Mouse (Mus musculus): ENCODE measurements around the gene Esr2. TPM values are rescaled to one million over a fixed set of nuclear protein-coding genes. Genes with fewer than 3 reads are reported as not detected.

The Esr2 gene
- polyA plus RNA-seq, 1 experiment from 2014 or later = 0.51 TPM

DNA sequence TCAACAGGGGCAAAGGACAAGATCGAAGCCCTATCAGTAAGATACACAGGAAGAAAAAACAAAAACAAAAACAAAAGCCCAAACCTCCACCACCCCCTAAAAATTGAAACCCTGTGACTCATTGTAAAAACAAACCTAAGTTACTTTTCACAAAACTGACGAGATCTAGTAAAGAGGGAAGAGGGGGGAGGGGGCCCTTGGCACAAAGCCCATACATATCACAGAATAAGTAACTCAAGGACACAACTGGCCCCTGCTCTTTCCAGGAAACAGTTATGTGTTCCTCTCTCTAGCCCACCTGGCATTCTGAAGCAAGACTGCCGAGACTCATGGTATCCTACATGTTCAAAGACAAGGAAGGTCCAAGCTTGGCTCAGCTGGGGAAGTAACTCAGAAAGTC lies 48.8 kb downstream of the Esr2 start:
- 42% methylated on average over 3 of the region's 3 CpGs for WGBS
- Histone ChIP-seq H3K27me3 (ENCODE audit: insufficient read depth, low read length) (no peaks in the 10 kb centered on the region), H3K36me3 (ENCODE audit: insufficient read depth, low read length) (no peaks in the 10 kb centered on the region), H3K4me1 (ENCODE audit: insufficient read depth, low read length) (no peaks in the 10 kb centered on the region), H3K4me2 (replicated peaks; ENCODE audit: low read depth, low read length) (no peak overlapping the region), H3K4me3 (ENCODE audit: low read length) (no peak overlapping the region), H3K27ac (ENCODE audit: low read length) (no peak overlapping the region), H3K9me3 (ENCODE audit: low read length) (no peaks in the 10 kb centered on the region), H3K9ac (replicated peaks; ENCODE audit: low read length) (no peak overlapping the region)
- ATAC-seq (ENCODE audit: low FRiP score, low TSS enrichment) = no peak

DNA sequence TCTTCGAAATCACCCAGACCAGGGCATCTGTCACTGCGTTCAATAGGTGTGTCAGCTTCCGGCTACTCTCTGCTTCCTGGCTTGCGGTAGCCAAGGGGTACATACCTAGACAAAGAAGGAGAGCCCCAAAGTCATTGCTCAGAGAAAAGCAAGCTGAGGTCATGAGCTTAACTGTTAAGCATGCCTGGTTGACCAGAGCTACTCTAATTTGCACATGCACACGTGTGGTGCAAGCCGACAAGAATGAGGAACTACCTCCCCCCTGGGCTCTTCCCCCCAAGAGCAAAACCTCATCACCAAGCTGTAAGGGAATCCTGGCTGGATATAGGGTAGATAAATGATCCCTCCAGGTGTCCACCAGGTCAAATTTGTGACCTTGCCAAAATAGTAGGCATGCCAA lies 53.8 kb downstream of the Esr2 start:
- WGBS = 75% methylated on average over 6 of the region's 6 CpGs
- no peak overlapping the region for H3K27ac ChIP-seq (ENCODE audit: low read length)
- no peak overlapping the region for H3K4me2 ChIP-seq (replicated peaks; ENCODE audit: low read depth, low read length)
- no peaks in the 10 kb centered on the region for H3K27me3 ChIP-seq (ENCODE audit: insufficient read depth, low read length)
- no peak for ATAC-seq (ENCODE audit: low FRiP score, low TSS enrichment)
- H3K4me3 ChIP-seq (ENCODE audit: low read length) = no peak overlapping the region
- no peaks in the 10 kb centered on the region for H3K4me1 ChIP-seq (ENCODE audit: insufficient read depth, low read length)
- H3K36me3 ChIP-seq (ENCODE audit: insufficient read depth, low read length) = no peaks in the 10 kb centered on the region
- no peaks in the 10 kb centered on the region for H3K9me3 ChIP-seq (ENCODE audit: low read length)
- no peak overlapping the region for H3K9ac ChIP-seq (replicated peaks; ENCODE audit: low read length)

DNA sequence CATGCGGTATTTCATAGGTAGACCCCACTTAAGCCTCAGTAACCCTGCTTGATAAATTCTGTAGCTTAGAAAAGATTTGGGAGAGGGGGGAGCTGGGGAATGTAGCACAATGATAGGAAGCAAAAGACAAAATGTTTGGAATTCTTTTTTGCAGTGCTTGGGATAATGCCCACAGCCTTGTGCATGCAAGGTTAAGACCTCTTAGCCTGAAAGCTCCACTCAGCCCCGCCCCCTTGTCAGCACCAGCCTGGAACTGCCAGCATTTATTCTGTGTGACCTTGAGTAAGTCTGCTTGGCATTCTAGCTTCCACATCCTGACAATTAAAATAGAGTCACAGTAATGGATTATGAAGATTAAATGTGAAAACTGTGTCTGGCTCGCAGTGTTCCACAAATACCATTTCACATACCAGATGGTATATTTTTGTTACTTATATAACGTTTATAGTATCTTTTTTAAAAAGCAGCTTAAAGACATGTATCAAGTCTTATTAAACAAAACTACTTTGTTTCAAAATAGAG lies 59.4 kb downstream of the Esr2 start:
- no peak for ATAC-seq (ENCODE audit: low FRiP score, low TSS enrichment)
- 80% methylated on average over 4 of the region's 4 CpGs for WGBS

DNA sequence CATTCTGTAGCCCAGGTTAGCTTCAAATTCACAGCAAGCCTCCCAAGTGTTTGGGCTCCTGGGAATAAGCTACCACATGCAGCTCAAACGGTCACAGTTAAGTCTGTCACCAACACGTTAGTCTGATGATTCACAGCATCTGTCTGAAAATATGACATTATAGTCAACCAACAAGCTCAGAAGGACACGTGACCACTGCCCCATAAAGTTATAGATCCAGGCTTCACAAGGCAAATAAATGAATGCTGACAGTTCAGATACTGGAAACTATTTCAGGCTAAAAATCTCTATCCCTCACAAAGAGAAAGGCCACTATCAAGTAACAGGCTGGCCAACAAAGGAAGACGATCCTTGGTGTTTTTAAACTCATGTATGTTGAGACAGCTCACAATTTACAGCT lies 60.5 kb downstream of the Esr2 start:
- Histone ChIP-seq H3K9ac (replicated peaks; ENCODE audit: low read length) (no peak overlapping the region), H3K36me3 (ENCODE audit: insufficient read depth, low read length) (0 out of 2 replicates have a peak, but pooled peaks cover 2% of the 10 kb centered on the region), H3K4me1 (ENCODE audit: insufficient read depth, low read length) (no peaks in the 10 kb centered on the region), H3K27me3 (ENCODE audit: insufficient read depth, low read length) (no peaks in the 10 kb centered on the region), H3K27ac (ENCODE audit: low read length) (no peak overlapping the region), H3K4me3 (ENCODE audit: low read length) (no peak overlapping the region), H3K4me2 (replicated peaks; ENCODE audit: low read depth, low read length) (no peak overlapping the region), H3K9me3 (ENCODE audit: low read length) (no peaks in the 10 kb centered on the region)
- WGBS = 56% methylated on average over 4 of the region's 4 CpGs
- no peak for ATAC-seq (ENCODE audit: low FRiP score, low TSS enrichment)

More for the DNA sequence above, 59.4 kb downstream of the Esr2 start:
- no peaks in the 10 kb centered on the region for H3K9me3 ChIP-seq (ENCODE audit: low read length)
- no peak overlapping the region for H3K27ac ChIP-seq (ENCODE audit: low read length)
- no peak overlapping the region for H3K4me2 ChIP-seq (replicated peaks; ENCODE audit: low read depth, low read length)
- H3K27me3 ChIP-seq (ENCODE audit: insufficient read depth, low read length) = no peaks in the 10 kb centered on the region
- no peak overlapping the region for H3K9ac ChIP-seq (replicated peaks; ENCODE audit: low read length)
- H3K4me1 ChIP-seq (ENCODE audit: insufficient read depth, low read length) = no peaks in the 10 kb centered on the region
- no peaks in the 10 kb centered on the region for H3K36me3 ChIP-seq (ENCODE audit: insufficient read depth, low read length)
- H3K4me3 ChIP-seq (ENCODE audit: low read length) = no peak overlapping the region

DNA sequence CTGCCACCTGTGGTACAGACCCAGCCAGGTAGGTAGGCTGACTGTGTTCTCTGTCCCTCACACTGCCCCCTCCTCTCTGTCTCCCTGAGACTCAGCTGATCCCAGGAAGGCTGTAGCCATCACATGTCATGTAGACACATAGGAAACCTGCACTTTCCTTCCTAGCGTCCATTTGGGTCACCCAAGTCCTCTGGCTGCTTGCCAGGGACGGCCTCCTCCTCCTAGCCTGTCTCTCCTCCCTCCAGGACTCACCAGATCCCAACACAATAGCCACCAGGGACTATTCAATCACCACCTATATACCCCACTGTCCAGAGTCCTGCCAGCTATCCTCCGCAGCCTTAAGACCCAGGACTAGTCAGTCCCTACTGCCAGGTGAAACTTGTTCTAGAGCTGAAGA lies 66.0 kb downstream of the Esr2 start:
- no peak for ATAC-seq (ENCODE audit: low FRiP score, low TSS enrichment)
- 71% methylated on average over 3 of the region's 3 CpGs for WGBS
- no peaks in the 10 kb centered on the region for H3K9me3 ChIP-seq (ENCODE audit: low read length)
- H3K27me3 ChIP-seq (ENCODE audit: insufficient read depth, low read length) = no peaks in the 10 kb centered on the region
- H3K4me2 ChIP-seq (replicated peaks; ENCODE audit: low read depth, low read length) = no peak overlapping the region
- no peak overlapping the region for H3K9ac ChIP-seq (replicated peaks; ENCODE audit: low read length)
- H3K27ac ChIP-seq (ENCODE audit: low read length) = no peak overlapping the region
- H3K36me3 ChIP-seq (ENCODE audit: insufficient read depth, low read length) = peaks cover 32% of the 10 kb centered on the region
- H3K4me1 ChIP-seq (ENCODE audit: insufficient read depth, low read length) = no peaks in the 10 kb centered on the region
- no peak overlapping the region for H3K4me3 ChIP-seq (ENCODE audit: low read length)

DNA sequence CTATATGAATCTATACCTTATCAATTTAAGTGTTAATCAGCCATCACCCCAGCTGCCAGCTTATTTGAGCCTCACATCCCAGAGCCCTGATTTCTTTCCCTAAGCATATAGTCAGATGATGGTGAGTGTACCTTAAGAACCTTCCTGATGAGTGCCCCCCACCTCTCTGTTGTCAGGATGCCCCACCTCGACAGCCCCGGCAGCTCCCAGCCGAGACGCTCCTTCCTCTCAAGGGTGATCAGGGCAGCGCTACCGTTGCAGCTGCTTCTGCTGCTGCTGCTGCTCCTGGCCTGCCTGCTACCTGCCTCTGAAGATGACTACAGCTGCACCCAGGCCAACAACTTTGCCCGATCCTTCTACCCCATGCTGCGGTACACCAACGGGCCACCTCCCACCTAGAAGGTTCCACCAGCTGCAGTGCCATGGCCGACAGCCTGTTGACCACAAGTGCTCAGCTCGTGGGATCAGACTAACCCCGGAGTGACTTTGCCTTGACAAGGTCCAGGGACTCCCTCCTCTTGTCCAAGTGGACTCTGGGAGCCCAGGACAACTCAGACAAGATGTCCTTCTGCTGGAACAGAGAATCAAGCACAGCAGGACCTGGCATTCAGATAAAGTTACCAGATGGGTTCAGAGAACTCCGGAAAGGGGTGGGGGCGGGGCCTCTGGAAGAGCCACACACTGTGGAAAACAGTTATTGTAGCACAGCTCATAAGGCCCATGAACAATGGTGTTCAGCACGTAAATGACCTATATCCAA lies 67.2 kb downstream of the Esr2 start:
- no peak overlapping the region for H3K4me3 ChIP-seq (ENCODE audit: low read length)
- no peaks in the 10 kb centered on the region for H3K4me1 ChIP-seq (ENCODE audit: insufficient read depth, low read length)
- ATAC-seq (ENCODE audit: low FRiP score, low TSS enrichment) = no peak
- peaks cover 43% of the 10 kb centered on the region for H3K36me3 ChIP-seq (ENCODE audit: insufficient read depth, low read length)
- no peaks in the 10 kb centered on the region for H3K9me3 ChIP-seq (ENCODE audit: low read length)
- H3K4me2 ChIP-seq (replicated peaks; ENCODE audit: low read depth, low read length) = no peak overlapping the region
- H3K27ac ChIP-seq (ENCODE audit: low read length) = no peak overlapping the region
- H3K27me3 ChIP-seq (ENCODE audit: insufficient read depth, low read length) = no peaks in the 10 kb centered on the region
- 91% methylated on average over 15 of the region's 15 CpGs for WGBS
- no peak overlapping the region for H3K9ac ChIP-seq (replicated peaks; ENCODE audit: low read length)

DNA sequence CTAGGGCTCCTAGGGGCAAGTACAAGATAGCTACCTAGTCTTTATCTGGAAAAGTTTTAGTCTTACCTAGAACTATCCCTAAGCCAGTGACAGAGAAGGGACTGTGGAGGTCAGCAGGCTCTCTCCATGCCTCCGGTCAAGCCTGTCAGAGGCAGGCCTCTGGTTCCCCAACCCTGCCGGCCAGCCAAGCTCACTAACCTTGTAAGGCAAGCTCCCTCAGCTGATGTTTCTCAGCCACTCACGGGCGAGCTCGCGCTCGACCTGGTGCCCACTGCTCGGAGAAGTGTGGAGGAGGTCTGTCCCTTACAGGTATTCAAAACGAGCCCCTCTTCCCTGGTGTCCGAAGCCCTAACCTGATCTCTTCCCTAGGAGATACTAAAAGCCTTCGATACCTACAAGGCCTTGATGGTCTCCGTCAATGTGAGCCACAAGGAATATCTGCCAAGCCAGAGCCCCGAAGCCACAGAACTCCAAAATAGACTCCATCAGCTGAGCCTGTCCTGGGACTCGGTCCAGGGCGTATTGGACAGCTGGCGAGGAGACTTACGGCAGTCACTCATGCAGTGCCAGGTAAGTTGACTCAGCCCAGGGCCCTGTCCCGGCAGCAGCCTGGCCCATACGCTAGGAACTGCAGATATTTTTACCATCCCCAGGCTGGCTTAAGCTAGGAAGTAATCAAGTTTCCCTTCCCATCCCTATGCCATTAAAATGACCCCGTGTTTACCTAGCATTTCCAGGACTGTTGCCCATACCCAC lies 72.3 kb downstream of the Esr2 start:
- Histone ChIP-seq H3K4me3 (ENCODE audit: low read length) (no peak overlapping the region), H3K36me3 (ENCODE audit: insufficient read depth, low read length) (peaks cover 51% of the 10 kb centered on the region), H3K9me3 (ENCODE audit: low read length) (no peaks in the 10 kb centered on the region), H3K9ac (replicated peaks; ENCODE audit: low read length) (no peak overlapping the region), H3K27me3 (ENCODE audit: insufficient read depth, low read length) (no peaks in the 10 kb centered on the region), H3K4me1 (ENCODE audit: insufficient read depth, low read length) (no peaks in the 10 kb centered on the region), H3K4me2 (replicated peaks; ENCODE audit: low read depth, low read length) (no peak overlapping the region), H3K27ac (ENCODE audit: low read length) (no peak overlapping the region)
- 82% methylated on average over 20 of the region's 20 CpGs for WGBS
- ATAC-seq (ENCODE audit: low FRiP score, low TSS enrichment) = no peak; the same call in 1 of the 2 replicates

DNA sequence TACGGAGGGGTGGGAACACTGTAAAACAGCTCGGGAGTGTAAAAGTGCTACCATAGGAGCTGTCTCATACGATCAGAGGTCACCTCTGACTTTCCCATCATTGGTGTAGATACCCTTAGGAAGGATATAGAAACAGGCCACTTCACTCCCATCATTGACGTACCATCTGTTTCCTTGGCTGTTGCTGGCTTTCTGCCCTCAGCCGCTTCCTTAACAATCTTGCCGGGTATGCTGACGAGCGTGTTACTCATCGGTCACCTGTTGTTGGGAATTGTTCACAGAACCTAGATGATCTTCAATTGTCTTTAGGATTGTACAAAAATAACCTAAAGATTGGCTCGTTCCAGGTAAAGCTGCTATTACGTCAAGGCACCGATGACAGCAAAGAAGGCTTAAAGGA lies 74.4 kb downstream of the Esr2 start:
- H3K9ac ChIP-seq (replicated peaks; ENCODE audit: low read length) = no peak overlapping the region
- H3K4me1 ChIP-seq (ENCODE audit: insufficient read depth, low read length) = no peaks in the 10 kb centered on the region
- no peaks in the 10 kb centered on the region for H3K9me3 ChIP-seq (ENCODE audit: low read length)
- no peak for ATAC-seq (ENCODE audit: low FRiP score, low TSS enrichment)
- 92% methylated on average over 12 of the region's 12 CpGs for WGBS
- H3K27ac ChIP-seq (ENCODE audit: low read length) = no peak overlapping the region
- no peak overlapping the region for H3K4me3 ChIP-seq (ENCODE audit: low read length)
- no peak overlapping the region for H3K4me2 ChIP-seq (replicated peaks; ENCODE audit: low read depth, low read length)
- H3K36me3 ChIP-seq (ENCODE audit: insufficient read depth, low read length) = peaks cover 55% of the 10 kb centered on the region
- no peaks in the 10 kb centered on the region for H3K27me3 ChIP-seq (ENCODE audit: insufficient read depth, low read length)

DNA sequence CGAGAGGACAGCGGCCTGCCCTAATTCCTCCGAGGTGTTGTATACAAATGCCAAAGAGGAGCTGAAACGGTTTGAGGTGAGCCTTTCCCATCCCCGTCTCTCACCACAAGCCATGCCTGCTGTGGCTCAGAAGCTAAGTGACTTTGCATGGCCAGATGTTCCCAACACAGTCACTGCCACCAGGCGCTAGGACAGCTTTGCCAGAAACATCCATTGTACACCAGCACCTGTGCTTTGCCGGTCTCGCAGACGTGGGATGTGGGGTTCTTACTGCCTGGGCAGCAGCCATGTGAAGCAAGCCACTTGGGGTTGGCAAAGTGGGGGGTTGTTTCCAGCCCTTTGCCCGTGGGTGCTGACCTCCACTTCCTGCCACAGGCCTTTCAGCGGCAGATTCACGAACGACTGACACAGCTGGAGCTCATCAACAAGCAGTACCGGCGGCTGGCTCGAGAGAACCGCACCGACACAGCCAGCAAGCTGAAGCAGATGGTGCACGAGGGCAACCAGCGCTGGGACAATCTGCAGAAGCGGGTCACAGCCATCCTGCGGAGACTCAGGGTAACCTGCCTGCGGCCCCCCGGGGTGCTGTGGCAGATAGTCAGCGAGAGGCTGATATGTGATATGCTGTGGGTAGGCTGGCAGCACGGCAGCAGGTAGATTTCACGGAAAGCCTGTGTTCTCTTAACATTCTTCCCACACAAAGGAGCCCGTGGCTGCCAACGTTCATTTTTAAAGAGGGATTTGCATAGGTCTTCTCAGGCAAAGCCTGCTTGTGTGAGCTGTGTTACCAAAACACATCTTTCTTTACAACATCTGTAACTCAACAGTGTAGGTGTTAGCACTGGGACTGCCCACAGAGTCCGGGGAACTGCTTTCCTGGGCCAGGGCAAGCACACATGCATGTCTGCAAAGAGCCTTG lies 81.7 kb downstream of the Esr2 start:
- no peaks in the 10 kb centered on the region for H3K9me3 ChIP-seq (ENCODE audit: low read length)
- H3K9ac ChIP-seq (replicated peaks; ENCODE audit: low read length) = no peak overlapping the region
- no peak overlapping the region for H3K4me3 ChIP-seq (ENCODE audit: low read length)
- 45% methylated on average over 30 of the region's 30 CpGs for WGBS
- peaks cover 6% of the 10 kb centered on the region for H3K4me1 ChIP-seq (ENCODE audit: insufficient read depth, low read length)
- no peak for ATAC-seq (ENCODE audit: low FRiP score, low TSS enrichment)
- H3K27ac ChIP-seq (ENCODE audit: low read length) = no peak overlapping the region
- no peak overlapping the region for H3K4me2 ChIP-seq (replicated peaks; ENCODE audit: low read depth, low read length)
- no peaks in the 10 kb centered on the region for H3K27me3 ChIP-seq (ENCODE audit: insufficient read depth, low read length)
- peaks cover 47% of the 10 kb centered on the region for H3K36me3 ChIP-seq (ENCODE audit: insufficient read depth, low read length)
